Mouse (Mus musculus): ENCODE data around the gene Uxs1. TPM values are rescaled to one million over a fixed set of nuclear protein-coding genes. Genes with fewer than 3 reads are reported as not detected.

Uxs1 gene
- polyA plus RNA-seq, 2 experiments: 31.6 to 54.3 TPM

GRCm38 (mm10) chr1:43760085-43760484, 67.5 kb downstream of the Uxs1 start:
- no peak overlapping the region for H3K9ac ChIP-seq (ENCODE audit: low read depth, low read length, severe bottlenecking)
- no peak overlapping the region for H3K4me3 ChIP-seq (replicated peaks; ENCODE audit: low read length)
- no peak for TF ChIP-seq POLR2A (IDR thresholded peaks at IDR 0.05; ENCODE audit: borderline replicate concordance, extremely low read depth, insufficient read depth, insufficient read length)
- no peak overlapping the region for H3K4me2 ChIP-seq (replicated peaks; ENCODE audit: low read depth, low read length, severe bottlenecking)
- no peak overlapping the region for H3K27ac ChIP-seq (replicated peaks; ENCODE audit: low read depth, low read length)
- H3K9me3 ChIP-seq (ENCODE audit: control insufficient read depth, low read length): no peaks in the 10 kb centered on the region
- H3K36me3 ChIP-seq (ENCODE audit: control insufficient read depth, insufficient read depth, low read length): peaks cover 27% of the 10 kb centered on the region
- DNase-seq (ENCODE audit: low spot score): peak; percentile 23
- no peak for ATAC-seq (ENCODE audit: low FRiP score, low read depth)
- peaks cover 2% of the 10 kb centered on the region; the same call in 1 of the 2 replicates for H3K4me1 ChIP-seq (ENCODE audit: control insufficient read depth, insufficient read depth, low read length)
- no peaks in the 10 kb centered on the region for H3K27me3 ChIP-seq (ENCODE audit: control insufficient read depth, insufficient read depth, low read length)

- 90% methylated on average over 8 of the region's 8 CpGs for WGBS
- TF ChIP-seq POLR2A (IDR thresholded peaks at IDR 0.05; ENCODE audit: borderline replicate concordance, extremely low read depth, insufficient read depth, insufficient read length): no peak
- no peak for DNase-seq (ENCODE audit: low spot score)
- no peak overlapping the region for H3K9ac ChIP-seq (ENCODE audit: low read depth, low read length, severe bottlenecking)
- no peak overlapping the region for H3K4me3 ChIP-seq (replicated peaks; ENCODE audit: low read length)
- H3K27ac ChIP-seq (replicated peaks; ENCODE audit: low read depth, low read length): no peak overlapping the region
- no peak for ATAC-seq (ENCODE audit: low FRiP score, low read depth)
- no peaks in the 10 kb centered on the region for H3K4me1 ChIP-seq (ENCODE audit: control insufficient read depth, insufficient read depth, low read length)
- no peak overlapping the region for H3K4me2 ChIP-seq (replicated peaks; ENCODE audit: low read depth, low read length, severe bottlenecking)
- H3K27me3 ChIP-seq (ENCODE audit: control insufficient read depth, insufficient read depth, low read length): no peaks in the 10 kb centered on the region
- peaks cover 36% of the 10 kb centered on the region for H3K36me3 ChIP-seq (ENCODE audit: control insufficient read depth, insufficient read depth, low read length)
- H3K9me3 ChIP-seq (ENCODE audit: control insufficient read depth, low read length): no peaks in the 10 kb centered on the region
Measured at GRCm38 (mm10) chr1:43754448-43755312, 72.9 kb downstream of the Uxs1 start.

- Histone ChIP-seq H3K27me3 (ENCODE audit: control insufficient read depth, insufficient read depth, low read length) (no peaks in the 10 kb centered on the region), H3K4me3 (replicated peaks; ENCODE audit: low read length) (no peak overlapping the region), H3K9ac (ENCODE audit: low read depth, low read length, severe bottlenecking) (no peak overlapping the region), H3K27ac (replicated peaks; ENCODE audit: low read depth, low read length) (no peak overlapping the region), H3K4me1 (ENCODE audit: control insufficient read depth, insufficient read depth, low read length) (no peaks in the 10 kb centered on the region), H3K9me3 (ENCODE audit: control insufficient read depth, low read length) (no peaks in the 10 kb centered on the region), H3K36me3 (ENCODE audit: control insufficient read depth, insufficient read depth, low read length) (no peaks in the 10 kb centered on the region), H3K4me2 (replicated peaks; ENCODE audit: low read depth, low read length, severe bottlenecking) (no peak overlapping the region)
- ATAC-seq (ENCODE audit: low FRiP score, low read depth) (no peak), DNase-seq (ENCODE audit: low spot score) (no peak)
- 80% methylated on average over 10 of the region's 10 CpGs for WGBS
- TF ChIP-seq POLR2A (IDR thresholded peaks at IDR 0.05; ENCODE audit: borderline replicate concordance, extremely low read depth, insufficient read depth, insufficient read length): no peak
Measured at GRCm38 (mm10) chr1:43738519-43738894, 89.1 kb downstream of the Uxs1 start.

GRCm38 (mm10) chr1:43737812-43738518, 89.6 kb downstream of the Uxs1 start:
- no peak overlapping the region for H3K4me3 ChIP-seq (replicated peaks; ENCODE audit: low read length)
- H3K9ac ChIP-seq (ENCODE audit: low read depth, low read length, severe bottlenecking): no peak overlapping the region
- H3K36me3 ChIP-seq (ENCODE audit: control insufficient read depth, insufficient read depth, low read length): no peaks in the 10 kb centered on the region
- H3K4me1 ChIP-seq (ENCODE audit: control insufficient read depth, insufficient read depth, low read length): no peaks in the 10 kb centered on the region
- H3K27ac ChIP-seq (replicated peaks; ENCODE audit: low read depth, low read length): no peak overlapping the region
- ATAC-seq (ENCODE audit: low FRiP score, low read depth) (peak; percentile 69), DNase-seq (ENCODE audit: low spot score) (peak; percentile 75)
- 39% methylated on average over 7 of the region's 7 CpGs for WGBS
- H3K4me2 ChIP-seq (replicated peaks; ENCODE audit: low read depth, low read length, severe bottlenecking): no peak overlapping the region
- no peaks in the 10 kb centered on the region for H3K27me3 ChIP-seq (ENCODE audit: control insufficient read depth, insufficient read depth, low read length)
- H3K9me3 ChIP-seq (ENCODE audit: control insufficient read depth, low read length): no peaks in the 10 kb centered on the region
- TF ChIP-seq POLR2A (IDR thresholded peaks at IDR 0.05; ENCODE audit: borderline replicate concordance, extremely low read depth, insufficient read depth, insufficient read length): no peak

- DNase-seq (ENCODE audit: low spot score) (peak; percentile 23), ATAC-seq (ENCODE audit: low FRiP score, low read depth) (no peak)
- H3K27me3 ChIP-seq (ENCODE audit: control insufficient read depth, insufficient read depth, low read length): no peaks in the 10 kb centered on the region
- TF ChIP-seq POLR2A (IDR thresholded peaks at IDR 0.05; ENCODE audit: borderline replicate concordance, extremely low read depth, insufficient read depth, insufficient read length): no peak
- no peaks in the 10 kb centered on the region for H3K9me3 ChIP-seq (ENCODE audit: control insufficient read depth, low read length)
- no peak overlapping the region for H3K4me3 ChIP-seq (replicated peaks; ENCODE audit: low read length)
- H3K36me3 ChIP-seq (ENCODE audit: control insufficient read depth, insufficient read depth, low read length): no peaks in the 10 kb centered on the region
- no peak overlapping the region for H3K27ac ChIP-seq (replicated peaks; ENCODE audit: low read depth, low read length)
- H3K4me1 ChIP-seq (ENCODE audit: control insufficient read depth, insufficient read depth, low read length): peaks cover 18% of the 10 kb centered on the region
- WGBS: 75% methylated on average over 1 of the region's 1 CpGs
- H3K9ac ChIP-seq (ENCODE audit: low read depth, low read length, severe bottlenecking): no peak overlapping the region
- peak overlapping the region; percentile 30; the same call in 1 of the 2 replicates for H3K4me2 ChIP-seq (replicated peaks; ENCODE audit: low read depth, low read length, severe bottlenecking)
Measured at GRCm38 (mm10) chr1:43732657-43733056, 94.9 kb downstream of the Uxs1 start.
